Comparison of ENCODE assay signal across 18 mouse cellular contexts in genomic region chr9:77637357-77637756, GRCm38 (mm10). TPM values are rescaled to one million over a fixed set of nuclear protein-coding genes. Genes with fewer than 3 reads are reported as not detected.
DNase-seq lines count a peak whose midpoint lies in the region; ATAC-seq and TF ChIP-seq lines count a peak whose summit lies in the region.
"Had no signal": no experiment of that assay in that cellular context is flagged by ENCODE, and none has a peak within 500 bp of the region (broad histone marks: within the 10 kb centered on the region; RNA-seq: fewer than 3 reads in every experiment).

No protein-coding gene starts in this region.

- no peak for TF ChIP-seq CTCF in C2C12 (IDR thresholded peaks at IDR 0.05; ENCODE audit: control insufficient read depth, insufficient read depth, insufficient read length)
- TF ChIP-seq CTCF in forebrain, postnatal 0 days (IDR thresholded peaks at IDR 0.05; ENCODE audit: low read depth) = no peak

- no peak for DNase-seq in embryonic facial prominence, embryonic 10.5 days (ENCODE audit: low spot score)
- DNase-seq in gastrocnemius, postnatal 14 days = peak; percentile 74
- DNase-seq in heart, postnatal 10 days = peak; percentile 53 to 55
- DNase-seq in forebrain, postnatal 0 days = no peak
- no peak for DNase-seq in right cerebral cortex, adult 2 months (ENCODE audit: low spot score in 2 of 2)
- DNase-seq: cerebellum, postnatal 36 days; kidney, postnatal 25 days; liver, embryonic 13.5 days; right cerebral cortex, postnatal 25 days; thymus, postnatal 4 days had no signal

- no peaks in the 10 kb centered on the region for H3K79me3 ChIP-seq in C2C12 (ENCODE audit: low read depth)

- 77% methylated on average over 10 of the region's 10 CpGs for WGBS in embryonic facial prominence, embryonic 12.5 days
- WGBS in embryonic facial prominence, embryonic 10.5 days = 82% methylated on average over 10 of the region's 10 CpGs
- 82% methylated on average over 10 of the region's 10 CpGs for WGBS in forebrain, postnatal 0 days

- no peak overlapping the region for H3K27ac ChIP-seq in embryonic facial prominence, embryonic 12.5 days
- H3K27ac ChIP-seq in embryonic facial prominence, embryonic 10.5 days (replicated peaks) = no peak overlapping the region
- no peak overlapping the region for H3K27ac ChIP-seq in forebrain, postnatal 0 days (ENCODE audit: low read depth, low read length)
- H3K27ac ChIP-seq: hindbrain, embryonic 15.5 days; liver, embryonic 13.5 days; midbrain, embryonic 13.5 days had no signal

- peak; percentile 62; the same call in 1 of the 2 replicates for ATAC-seq in embryonic facial prominence, embryonic 12.5 days (ENCODE audit: insufficient number of reproducible peaks, insufficient read depth, low FRiP score, low TSS enrichment)
- no peak for ATAC-seq in forebrain, postnatal 0 days
- ATAC-seq in megakaryocyte, adult 5-6 weeks (ENCODE audit: poor library complexity, severe bottlenecking) = no peak
- ATAC-seq: forebrain, embryonic 16.5 days; midbrain, embryonic 13.5 days had no signal

- no peaks in the 10 kb centered on the region for H3K4me1 ChIP-seq in embryonic facial prominence, embryonic 12.5 days
- peaks cover 5% of the 10 kb centered on the region for H3K4me1 ChIP-seq in embryonic facial prominence, embryonic 10.5 days
- no peaks in the 10 kb centered on the region for H3K4me1 ChIP-seq in forebrain, postnatal 0 days (ENCODE audit: insufficient read depth)
- H3K4me1 ChIP-seq: hindbrain, embryonic 15.5 days; liver, embryonic 13.5 days; midbrain, embryonic 13.5 days had no signal

- H3K4me3 ChIP-seq in embryonic facial prominence, embryonic 12.5 days = no peak overlapping the region
- no peak overlapping the region for H3K4me3 ChIP-seq in embryonic facial prominence, embryonic 10.5 days
- H3K4me3 ChIP-seq in C2C12 (ENCODE audit: insufficient read depth, poor library complexity, severe bottlenecking) = no peak overlapping the region
- no peak overlapping the region for H3K4me3 ChIP-seq in forebrain, postnatal 0 days (ENCODE audit: low read depth, low read length)
- H3K4me3 ChIP-seq: hindbrain, embryonic 15.5 days; liver, embryonic 13.5 days; midbrain, embryonic 13.5 days had no signal

- H3K27me3 ChIP-seq in embryonic facial prominence, embryonic 12.5 days = no peaks in the 10 kb centered on the region
- no peaks in the 10 kb centered on the region for H3K27me3 ChIP-seq in embryonic facial prominence, embryonic 10.5 days (replicated peaks; ENCODE audit: low read depth, poor library complexity, severe bottlenecking)
- H3K27me3 ChIP-seq in C2C12 (ENCODE audit: control insufficient read depth, insufficient read depth, insufficient read length) = no peaks in the 10 kb centered on the region
- H3K27me3 ChIP-seq in forebrain, postnatal 0 days (ENCODE audit: insufficient read depth, low read length) = no peaks in the 10 kb centered on the region
- H3K27me3 ChIP-seq: hindbrain, embryonic 15.5 days; liver, embryonic 13.5 days; midbrain, embryonic 13.5 days; Patski had no signal

- H3ac ChIP-seq in C2C12 (ENCODE audit: control insufficient read depth, insufficient read length, low read depth) = no peak overlapping the region

- no peaks in the 10 kb centered on the region for H3K36me3 ChIP-seq in embryonic facial prominence, embryonic 12.5 days
- no peaks in the 10 kb centered on the region for H3K36me3 ChIP-seq in embryonic facial prominence, embryonic 10.5 days (replicated peaks)
- no peaks in the 10 kb centered on the region for H3K36me3 ChIP-seq in C2C12 (ENCODE audit: control insufficient read depth, insufficient read depth)
- no peaks in the 10 kb centered on the region for H3K36me3 ChIP-seq in forebrain, postnatal 0 days (ENCODE audit: insufficient read depth)
- H3K36me3 ChIP-seq: hindbrain, embryonic 15.5 days; liver, embryonic 13.5 days; midbrain, embryonic 13.5 days had no signal

- no peak overlapping the region for H3K4me2 ChIP-seq in embryonic facial prominence, embryonic 12.5 days (replicated peaks)
- H3K4me2 ChIP-seq in forebrain, postnatal 0 days (ENCODE audit: low read depth) = no peak overlapping the region
- H3K4me2 ChIP-seq: hindbrain, embryonic 15.5 days; liver, embryonic 13.5 days; midbrain, embryonic 13.5 days had no signal

- no peaks in the 10 kb centered on the region for H3K9me3 ChIP-seq in embryonic facial prominence, embryonic 12.5 days
- no peaks in the 10 kb centered on the region for H3K9me3 ChIP-seq in embryonic facial prominence, embryonic 10.5 days
- H3K9me3 ChIP-seq in forebrain, postnatal 0 days (ENCODE audit: low read length) = no peaks in the 10 kb centered on the region
- H3K9me3 ChIP-seq: hindbrain, embryonic 15.5 days; liver, embryonic 13.5 days; midbrain, embryonic 13.5 days had no signal

- H3K9ac ChIP-seq in embryonic facial prominence, embryonic 12.5 days = no peak overlapping the region
- no peak overlapping the region for H3K9ac ChIP-seq in forebrain, postnatal 0 days
- H3K9ac ChIP-seq: hindbrain, embryonic 15.5 days; liver, embryonic 13.5 days; midbrain, embryonic 13.5 days had no signal

- intact Hi-C loops in gastrocnemius, postnatal 14 days (cut with DNase I; ENCODE audit: low total_unique reads) = no loop called here
- intact Hi-C loops in heart, postnatal 10 days (cut with DNase I) = no loop called here

- H3K79me2 ChIP-seq in C2C12 (ENCODE audit: control insufficient read depth, insufficient read depth) = no peaks in the 10 kb centered on the region

TF ChIP-seq in C2C12, 6 proteins besides CTCF, POLR2A, EP300 and RAD21:
- peak; percentile 95 for TF ChIP-seq MYOD1 (IDR thresholded peaks at IDR 0.05; ENCODE audit: control insufficient read depth, insufficient read length, low read depth)
- no peak for TF ChIP-seq CEBPB (IDR thresholded peaks at IDR 0.05; ENCODE audit: low read depth)
- no peak for TF ChIP-seq MYOG (IDR thresholded peaks at IDR 0.05; ENCODE audit: control insufficient read depth, extremely low read depth, insufficient read length)
- no peak for TF ChIP-seq FOSL1 (IDR thresholded peaks at IDR 0.05; ENCODE audit: insufficient read depth, low read length, poor library complexity, severe bottlenecking)
- no peak for TF ChIP-seq MAX (IDR thresholded peaks at IDR 0.05)
- TF ChIP-seq USF1 (IDR thresholded peaks at IDR 0.05; ENCODE audit: low read depth) = peak; percentile 39

RNA-seq across cellular contexts. Expression of gene Klhl31, which starts 1.1 kb away (rescaled TPM):
- 3.5 and 4.3 TPM in 2 replicates for polyA plus RNA-seq in embryonic facial prominence, embryonic 12.5 days (2016; fragmentation: Nextera tagmentation; extraction: Ambion mirVana)
- 0.26 and 0.35 TPM in 2 replicates for polyA plus RNA-seq in embryonic facial prominence, embryonic 10.5 days (2016; fragmentation: Nextera tagmentation; extraction: Ambion mirVana)
- 0.43 TPM for polyA plus RNA-seq in C2C12 (2012; fragmentation: generic; extraction: Trizol)
- total RNA-seq in gastrocnemius, postnatal 14 days (2021) = 100 to 1,000 TPM; 489 to 543 TPM
- total RNA-seq in heart, postnatal 10 days (2021) = 100 to 1,000 TPM; 115 to 125 TPM
- total RNA-seq in forebrain, postnatal 0 days (2014; rRNA removed) = 0.05 and 0.08 TPM in 2 replicates
- polyA plus RNA-seq in forebrain, postnatal 0 days (2015; fragmentation: Nextera tagmentation; extraction: Ambion mirVana) = 0.06 and 0.08 TPM in 2 replicates
- total RNA-seq in megakaryocyte, adult 5-6 weeks (2015) = not detected in 2 replicates
- total RNA-seq in megakaryocyte, adult 5-6 weeks (2017) = not detected in 2 replicates
- total RNA-seq: left cerebral cortex, postnatal 36 days had no signal

Comparison
In these comparisons a context has a peak if more than half of its experiments do, and no peak if none do; other contexts are left out.
1. DNase-seq: peak in gastrocnemius, postnatal 14 days (single experiment) and heart, postnatal 10 days (2 of 2); none in embryonic facial prominence, embryonic 10.5 days (single experiment), forebrain, postnatal 0 days (single experiment) and right cerebral cortex, adult 2 months (0 of 2).
2. RNA of gene Klhl31, which starts 1.1 kb away (total RNA-seq): 489 to 543 TPM in gastrocnemius, postnatal 14 days and 115 to 125 TPM in heart, postnatal 10 days; 0.05 to 0.08 TPM in forebrain, postnatal 0 days and not detected in megakaryocyte, adult 5-6 weeks; every median in the first group is over 100 times any median in the second.